Mouse (Mus musculus) retina, postnatal 1 day (tissue): Measurements from ENCODE around the gene Mpz.
A peak's percentile ranks its signal among the peaks of the same experiment; 100 is the strongest.

Experiments used
- DNase-seq: peaks from one replicate; pipeline ENCODE4 v3.0.0-alpha.2; 2012

The Mpz gene

DNA sequence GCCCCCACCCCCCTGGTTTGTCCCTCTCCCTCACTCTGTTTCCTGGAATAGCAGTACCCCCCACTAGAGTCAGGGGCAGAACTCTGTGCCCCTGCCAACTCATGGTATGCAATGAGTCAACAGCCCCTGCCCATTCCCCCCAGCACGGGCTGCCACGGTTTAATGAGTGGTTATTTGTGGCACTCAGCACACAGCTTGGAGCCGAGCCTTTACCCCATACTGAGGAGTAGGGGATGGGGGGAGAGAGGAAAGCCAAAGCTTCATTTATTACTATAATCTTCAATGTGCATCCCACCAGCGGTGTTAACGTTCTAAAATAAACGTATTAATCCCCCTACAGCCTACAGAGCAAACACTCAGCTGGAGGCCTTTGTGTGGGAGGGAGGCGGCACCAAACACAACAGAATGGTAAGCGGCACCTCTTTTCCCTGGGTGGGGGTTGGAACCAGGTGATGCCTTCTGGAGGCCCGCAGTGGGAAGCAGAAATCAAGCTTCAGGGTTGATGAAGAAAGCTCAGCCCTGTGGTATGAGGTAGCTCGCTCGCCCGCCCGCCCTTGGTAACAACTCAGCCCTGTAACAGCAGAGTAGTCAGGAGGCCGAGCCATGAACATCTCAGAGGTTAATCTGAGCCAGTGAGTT, 39.1 kb downstream of the Mpz start:
- DNase-seq, result peak; percentile 11

DNA sequence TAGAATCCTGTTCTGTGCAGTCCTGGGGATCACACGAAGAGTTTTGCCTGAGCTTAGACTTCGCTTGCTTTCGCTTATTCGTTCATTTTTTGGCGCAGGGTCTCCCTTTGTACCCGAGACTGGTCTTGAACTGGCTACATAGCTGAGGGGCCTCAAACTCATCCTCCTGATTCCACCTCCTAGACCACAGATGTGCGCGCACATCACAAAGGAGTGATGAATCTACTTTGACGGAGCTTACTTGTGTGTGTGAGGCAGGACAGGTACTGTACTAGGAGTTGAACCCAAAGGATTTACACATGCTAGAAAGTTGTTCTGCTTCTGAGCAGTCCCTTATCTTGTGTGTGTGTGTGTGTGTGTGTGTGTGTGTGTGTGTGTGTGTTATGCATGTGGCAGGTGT, 40.3 kb downstream of the Mpz start:
- DNase-seq, result no peak

DNA sequence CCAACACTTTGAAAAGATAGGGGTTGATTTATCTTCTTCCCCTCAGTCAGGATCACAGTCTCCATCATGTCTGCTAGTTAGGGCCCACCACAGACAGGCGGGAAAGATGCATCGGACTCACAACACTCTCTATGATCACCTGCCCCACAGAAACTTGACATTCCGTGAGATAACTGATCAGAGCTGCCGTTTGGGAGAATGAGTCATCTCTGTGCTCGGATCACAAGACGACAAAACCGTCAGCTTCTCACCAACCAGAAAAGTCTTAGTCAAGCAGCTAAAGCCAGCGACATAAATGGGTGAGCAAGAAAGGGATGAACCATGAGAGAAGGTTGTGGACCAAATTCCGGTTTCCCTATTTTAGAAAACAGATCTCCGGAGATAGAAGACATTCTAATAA, 41.8 kb downstream of the Mpz start:
- no peak for DNase-seq

DNA sequence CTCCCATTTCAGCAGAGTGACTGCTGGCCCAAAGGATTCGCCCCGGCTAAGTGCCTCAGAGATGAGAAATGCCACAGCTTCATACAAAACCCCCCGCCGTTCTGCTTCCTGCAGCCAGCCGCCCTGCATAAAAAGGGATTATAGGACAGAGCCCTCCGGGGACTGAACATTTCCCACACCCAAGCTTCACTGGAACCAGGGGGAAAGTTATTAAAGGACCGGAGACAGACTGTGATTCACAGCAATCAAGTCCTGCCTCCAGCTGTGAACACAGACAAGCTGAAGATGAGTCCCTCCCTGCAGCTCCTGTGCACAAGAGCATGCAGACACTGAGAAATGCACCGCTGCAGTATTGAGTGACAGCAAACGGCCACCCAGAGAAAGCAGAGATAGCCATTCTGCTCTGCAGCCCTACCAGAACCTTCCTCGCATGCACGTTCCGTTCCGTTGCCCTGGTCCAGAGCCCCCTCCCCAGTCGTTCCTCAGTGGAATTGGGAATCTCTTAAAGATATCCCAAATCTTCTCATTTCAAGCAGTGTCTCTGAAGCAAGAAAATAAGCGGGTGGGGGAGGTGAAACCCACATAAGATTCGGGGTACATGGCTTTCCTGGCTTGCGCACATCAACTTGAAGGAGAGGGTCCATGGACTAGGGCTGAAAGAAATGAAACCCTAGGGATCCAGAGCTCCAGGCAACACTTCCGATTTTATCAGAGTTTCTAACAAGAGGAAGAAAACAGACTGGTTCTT, 42.8 kb downstream of the Mpz start:
- peak; percentile 74 for DNase-seq

DNA sequence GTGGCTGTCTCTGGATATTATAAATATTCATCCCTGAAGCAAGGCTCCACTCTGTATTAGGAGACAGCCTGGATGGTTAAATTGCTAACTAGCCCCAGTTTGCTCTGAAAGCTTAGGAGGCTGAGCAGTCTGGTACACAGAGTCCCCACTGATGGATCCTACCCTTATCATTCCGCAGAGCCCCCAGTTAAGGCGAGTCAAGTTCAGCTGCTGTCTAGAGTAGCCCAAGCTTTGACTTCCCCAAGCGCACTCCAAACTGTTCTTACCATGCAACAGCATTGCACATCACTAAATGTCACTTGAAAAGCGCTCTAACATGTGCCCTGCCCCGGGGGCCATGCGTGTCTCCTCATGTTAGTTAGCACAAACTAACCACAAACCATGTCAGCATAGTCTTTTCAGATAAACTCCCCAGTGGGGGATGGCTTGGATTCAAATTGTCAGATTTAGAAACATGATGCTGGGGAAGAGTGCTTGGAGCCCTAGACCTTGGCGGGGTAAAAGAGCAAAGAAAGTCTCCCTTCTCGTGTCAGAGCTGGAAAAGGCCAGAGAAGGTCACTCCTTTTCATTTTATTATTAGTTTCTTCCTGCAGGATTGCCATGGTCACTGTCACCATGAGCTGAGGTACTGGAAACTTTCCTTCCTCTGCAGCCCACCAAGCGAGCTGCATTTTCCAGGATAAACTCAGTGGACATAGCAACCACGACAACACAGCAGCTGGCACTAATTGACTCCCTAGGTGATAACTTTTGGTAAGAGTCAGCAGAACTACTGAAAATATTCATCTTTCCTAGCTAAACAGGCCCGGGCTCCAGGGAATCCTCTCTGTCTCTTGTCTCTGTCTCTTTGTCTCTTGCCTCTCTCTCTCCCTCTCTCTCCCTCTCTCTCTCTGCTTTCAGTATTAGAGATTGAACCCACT, 43.7 kb downstream of the Mpz start:
- DNase-seq, result peak; percentile 35

DNA sequence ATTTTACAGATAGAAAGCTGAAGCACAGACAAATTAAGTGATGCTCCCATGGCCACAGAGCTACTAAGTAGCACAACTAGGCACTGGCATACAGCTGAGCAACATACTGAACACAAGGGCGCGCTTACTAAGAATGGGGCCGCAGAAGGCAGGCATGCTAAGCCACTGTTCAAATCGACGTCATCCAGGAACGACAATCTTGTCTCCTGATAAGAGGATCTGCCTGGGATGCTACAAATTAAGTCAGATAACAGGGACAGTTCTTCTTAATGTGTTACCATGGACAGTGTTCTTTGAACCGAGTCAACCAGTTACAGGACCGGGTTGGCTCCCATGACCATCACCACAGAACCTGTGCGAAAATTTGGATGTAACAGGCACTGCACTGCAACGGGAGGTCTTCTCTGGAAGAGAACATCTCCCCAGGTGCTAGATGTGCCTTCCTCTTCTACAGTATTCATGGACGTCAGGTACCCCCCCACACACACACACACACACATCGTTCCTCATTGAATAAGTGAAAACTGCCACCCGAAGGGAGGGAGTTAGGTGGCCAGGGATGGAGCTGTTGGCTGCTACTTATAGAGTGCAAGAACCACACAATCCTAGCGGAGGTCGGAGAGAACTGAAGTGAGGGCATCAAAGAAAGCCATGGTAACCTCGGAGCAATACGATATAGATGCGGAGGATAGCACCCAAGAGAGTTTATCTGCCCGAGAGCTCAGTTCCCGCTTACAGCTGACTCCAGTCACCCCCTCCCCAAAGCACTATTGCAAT, 44.7 kb downstream of the Mpz start:
- DNase-seq, result peak; percentile 55

DNA sequence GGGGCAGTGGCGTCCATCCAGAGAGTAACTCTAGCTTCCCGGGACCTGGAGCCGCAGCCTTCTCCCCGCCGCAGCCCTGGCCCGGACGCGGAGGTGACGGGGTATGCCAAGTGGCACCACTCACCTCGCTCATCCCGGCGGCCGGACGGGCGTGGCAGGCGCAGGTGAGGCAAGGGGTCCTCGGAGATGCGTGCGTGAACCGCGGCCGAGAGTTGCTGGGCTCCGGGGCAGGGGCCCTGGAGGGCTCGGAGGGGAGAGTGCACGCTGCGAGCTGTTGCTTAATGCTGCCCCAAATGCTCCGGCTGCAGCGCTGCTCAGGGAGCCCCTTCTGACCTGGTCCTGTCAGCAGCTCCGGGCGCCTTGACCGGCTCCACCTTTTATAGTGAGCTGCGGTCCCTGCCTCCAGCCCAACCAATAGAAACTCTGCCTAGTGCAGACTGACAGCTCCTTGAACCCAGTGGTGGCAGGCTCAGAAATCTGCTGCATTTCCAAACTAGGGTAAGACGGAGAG, 45.4 kb downstream of the Mpz start, which contains the start of gene Pcp4l1:
Gene Pcp4l1, minus strand, starts transcription at position 382 of the 511 bp plus-strand sequence.
- peak; percentile 83 for DNase-seq

DNA sequence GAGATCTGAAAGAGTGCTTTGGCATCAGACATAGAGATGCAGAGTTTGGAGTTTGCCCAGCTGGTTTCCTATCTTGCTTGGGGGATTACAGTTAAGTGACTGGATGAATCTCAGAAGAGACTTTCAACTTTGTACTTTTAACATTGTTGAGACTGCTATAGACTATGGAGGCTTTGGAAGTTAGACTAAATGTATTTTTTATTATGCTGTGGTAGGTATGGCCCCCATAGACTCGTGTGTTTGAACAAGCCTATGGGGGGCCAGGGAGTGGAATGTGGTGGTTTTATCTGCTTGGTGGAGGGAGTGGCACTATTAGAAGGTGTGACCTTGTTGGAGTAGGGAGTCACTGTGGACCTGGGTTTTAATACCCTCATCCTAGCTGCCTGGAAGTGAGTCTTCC, 49.0 kb downstream of the Mpz start:
- no peak for DNase-seq

DNA sequence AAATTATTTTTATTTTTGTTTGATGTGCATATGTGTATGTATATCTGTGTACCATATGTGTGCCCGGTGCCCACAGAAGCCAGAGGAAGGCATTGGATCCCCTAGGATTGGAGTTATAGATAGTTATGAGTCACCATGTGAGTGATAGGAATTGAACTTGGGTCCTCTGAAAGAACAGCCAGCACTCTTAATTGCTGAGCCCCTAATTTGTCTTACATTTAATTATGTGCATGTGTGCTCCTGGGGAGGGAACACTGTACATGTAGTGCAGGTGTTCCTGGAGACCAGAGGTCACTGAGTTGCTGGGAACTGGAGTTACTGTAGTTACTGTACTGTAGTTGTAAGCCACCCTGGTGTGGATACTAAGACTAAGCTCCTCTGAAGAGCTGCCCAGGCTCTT, 50.3 kb downstream of the Mpz start:
- DNase-seq, result no peak

DNA sequence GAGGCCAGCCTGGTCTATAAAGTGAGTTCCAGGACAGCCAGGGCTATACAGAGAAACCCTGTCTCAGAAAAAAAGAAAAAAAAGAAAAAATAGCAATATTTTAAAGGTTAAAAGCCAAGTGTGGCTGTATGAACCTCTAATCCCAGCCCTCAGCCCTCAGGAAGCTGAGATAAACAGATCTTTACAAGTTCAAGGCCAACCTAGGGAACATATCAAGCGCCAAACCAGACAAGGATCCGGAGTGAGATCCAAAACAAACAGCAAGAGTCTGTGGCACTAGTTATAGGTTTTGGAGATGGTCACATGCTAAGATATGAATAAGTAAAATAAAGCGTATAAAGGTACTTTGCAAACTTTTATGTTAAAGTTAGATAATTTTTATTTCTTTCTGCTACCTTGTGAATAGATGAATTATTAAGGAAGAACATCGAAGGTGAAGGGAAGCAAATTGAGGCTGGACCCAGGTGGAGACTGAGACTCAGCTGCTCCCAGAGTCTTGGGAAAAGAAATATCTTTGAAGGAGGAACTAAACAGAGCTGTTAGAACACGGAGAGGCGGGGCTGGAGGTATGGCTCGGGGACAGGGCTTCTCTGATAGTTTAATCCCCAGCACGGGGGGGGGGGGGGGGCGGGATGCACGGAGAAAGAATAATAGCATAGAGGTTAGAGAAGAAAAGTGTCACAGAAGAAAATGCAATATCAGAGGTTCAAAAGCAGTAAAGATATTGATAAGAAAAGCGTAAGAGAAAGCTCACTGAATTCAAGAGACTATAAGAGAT, 53.1 kb downstream of the Mpz start:
- DNase-seq, result no peak

DNA sequence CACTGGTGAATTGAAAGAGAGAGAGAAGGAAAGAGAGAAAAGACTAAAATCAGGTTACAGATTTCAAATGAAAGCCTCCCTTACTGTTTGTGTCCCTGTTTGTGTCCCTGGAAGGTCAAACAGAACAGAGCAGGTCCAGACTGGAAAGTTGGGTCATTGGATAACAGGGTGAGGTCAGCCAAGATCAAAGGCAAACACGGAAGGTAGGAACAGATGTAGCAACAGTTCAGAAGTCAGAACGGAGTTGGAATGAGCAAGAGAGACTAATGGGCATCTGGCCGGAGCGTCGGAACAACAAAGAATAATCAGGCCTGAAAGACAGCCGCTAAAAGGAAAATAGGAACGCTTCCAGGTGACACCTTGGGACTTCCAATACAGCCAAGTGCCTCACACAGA, 53.7 kb downstream of the Mpz start:
- no peak for DNase-seq

DNA sequence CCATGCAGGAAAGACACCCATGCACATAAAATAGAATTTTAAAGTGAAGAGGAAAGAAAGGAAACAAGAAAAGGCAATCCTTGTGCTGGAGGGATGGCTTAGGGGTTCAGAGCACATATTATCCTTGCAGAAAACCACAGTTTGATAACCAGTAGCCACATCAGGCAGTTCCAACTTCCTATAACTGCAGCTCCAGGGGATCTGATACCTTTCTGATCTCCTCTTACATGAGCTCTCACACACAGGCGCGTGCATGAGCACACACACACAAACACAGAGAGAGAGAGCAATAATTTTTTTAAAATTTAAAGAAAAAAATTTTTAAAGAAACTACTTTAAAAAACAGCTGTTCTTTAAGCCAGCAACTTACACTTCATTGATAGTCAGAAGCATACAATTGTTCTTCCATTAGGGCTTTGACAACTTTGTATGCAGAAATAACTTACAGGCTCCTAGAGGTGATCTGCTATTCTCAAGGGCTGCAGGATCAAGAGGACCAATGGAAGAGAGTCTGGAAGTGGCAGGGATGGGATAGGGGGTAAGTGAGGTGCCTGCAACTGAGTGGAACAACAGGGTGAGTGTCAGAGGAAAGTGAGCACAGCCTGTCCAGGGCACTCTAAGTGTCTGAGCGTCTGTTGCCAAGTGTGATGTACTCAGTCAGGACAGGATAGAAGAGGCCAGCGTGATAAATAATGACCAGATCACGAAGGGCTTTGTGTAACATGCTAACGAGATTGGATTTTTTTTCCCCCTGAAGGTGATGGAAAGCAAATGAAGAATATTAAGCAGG, 55.4 kb downstream of the Mpz start:
- DNase-seq, result no peak

DNA sequence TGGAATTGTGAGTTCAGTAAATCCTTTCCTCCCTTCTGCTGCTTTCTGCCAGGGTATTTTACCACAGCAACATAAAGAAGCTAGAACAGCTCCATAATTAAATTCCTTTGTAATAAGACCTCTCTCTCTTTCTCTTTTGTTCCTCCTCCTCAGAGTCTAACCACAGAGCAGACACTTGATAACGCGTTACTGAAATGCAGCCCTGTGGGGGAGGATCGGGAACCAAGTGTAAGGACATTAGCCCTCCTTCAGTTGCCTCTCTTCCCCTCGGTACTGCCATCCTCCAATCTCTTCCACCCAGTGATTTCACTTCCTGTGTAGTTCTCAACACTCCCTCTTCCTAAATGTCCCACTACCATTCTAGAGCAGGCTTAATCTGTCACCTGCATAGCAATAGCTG, 58.9 kb downstream of the Mpz start:
- DNase-seq, result no peak
